Mouse (Mus musculus): Measurements from ENCODE around the gene Ptk7. TPM values are rescaled to one million over a fixed set of nuclear protein-coding genes. Genes with fewer than 3 reads are reported as not detected.

The Ptk7 gene
- total and polyA plus RNA-seq, 3 experiments: 0.11 to 4.8 (median 0.29) TPM

DNA sequence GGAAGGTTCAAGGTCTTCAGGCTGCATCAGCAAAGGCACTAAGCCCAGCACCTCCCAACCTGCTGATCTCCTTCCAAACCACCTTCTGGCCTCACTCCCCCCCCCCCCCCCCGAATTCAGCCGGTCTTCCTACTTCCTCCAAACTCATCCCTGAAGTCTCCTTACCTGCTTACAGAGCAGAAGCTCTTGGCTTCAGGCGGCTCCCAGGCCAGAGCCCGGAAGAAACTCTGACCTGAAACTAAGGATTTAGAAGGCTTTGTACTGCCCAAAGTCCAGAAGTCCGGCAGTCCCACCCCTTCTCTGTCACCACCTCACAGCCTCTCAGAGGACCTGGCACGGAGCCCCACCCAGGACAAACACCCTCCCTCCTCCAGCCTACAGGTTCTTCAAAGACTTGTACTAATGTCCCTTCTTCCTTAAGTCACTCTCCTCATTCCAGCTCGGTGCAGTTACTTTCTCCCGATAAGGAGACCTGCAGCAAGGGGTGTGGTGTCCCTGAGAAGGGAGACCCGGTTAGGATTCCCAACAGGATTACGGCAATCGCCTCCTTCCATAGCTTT is 15.7 kb upstream of the Ptk7 start:
- peak overlapping the region; percentile 91 for H3K9ac ChIP-seq (ENCODE audit: insufficient read depth, low read depth)
- peak overlapping the region; percentile 99 for H3K4me2 ChIP-seq (ENCODE audit: insufficient read depth, low read depth, poor library complexity, severe bottlenecking)
- dilution Hi-C loops (cut with MboI; ENCODE audit: extremely low pct_ligation_motif_present, extremely low pct_unique_long_range_greater_than_20kb, low sequenced_read_pairs): no loop called here
- DNase-seq (ENCODE audit: extremely low read depth): no peak
- no peaks in the 10 kb centered on the region for H3K9me3 ChIP-seq (replicated peaks; ENCODE audit: low read length)
- H3K4me3 ChIP-seq (replicated peaks in 1 of 3; ENCODE audit: low read depth in 2 of 3, low read length in 2 of 3, poor library complexity in 1 of 3): peak overlapping the region; percentile 75 to 92 (median 83)
- TF ChIP-seq SIN3A (IDR thresholded peaks at IDR 0.05; ENCODE audit: low read length) (no peak), CHD1 (IDR thresholded peaks at IDR 0.05; ENCODE audit: low read depth, low read length) (no peak), HCFC1 (IDR thresholded peaks at IDR 0.05; ENCODE audit: low read depth, low read length) (no peak), JUND (conservative IDR thresholded peaks at IDR 0.05; ENCODE audit: low read depth, low read length) (no peak), EP300 (IDR thresholded peaks at IDR 0.05; ENCODE audit: low read length) (no peak), JUN (IDR thresholded peaks at IDR 0.05; ENCODE audit: insufficient read depth, low read depth, low read length) (no peak), USF2 (conservative IDR thresholded peaks at IDR 0.05; ENCODE audit: low read depth, low read length) (no peak), MXI1 (IDR thresholded peaks at IDR 0.05; ENCODE audit: low read depth, low read length) (no peak), ZMIZ1 (IDR thresholded peaks at IDR 0.05; ENCODE audit: low read depth, low read length) (no peak), MAFK (IDR thresholded peaks at IDR 0.05; ENCODE audit: insufficient replicate concordance, low read length) (no peak), IRF4 (IDR thresholded peaks at IDR 0.05; ENCODE audit: low read depth, low read length) (no peak), NELFE (IDR thresholded peaks at IDR 0.05; ENCODE audit: low read depth, low read length) (no peak), SMC3 (IDR thresholded peaks at IDR 0.05; ENCODE audit: low read depth, low read length) (no peak), KAT2A (IDR thresholded peaks at IDR 0.05; ENCODE audit: insufficient replicate concordance, low read length) (no peak), POLR2AphosphoS2 (IDR thresholded peaks at IDR 0.05; ENCODE audit: low read depth, low read length) (no peak), RCOR1 (conservative IDR thresholded peaks at IDR 0.05; ENCODE audit: low read depth, low read length) (no peak)
- no peaks in the 10 kb centered on the region for H3K27me3 ChIP-seq (replicated peaks)
- H3K27ac ChIP-seq (ENCODE audit: insufficient read depth, low read depth): no peak overlapping the region
- H3K36me3 ChIP-seq (replicated peaks in 1 of 2; ENCODE audit: control insufficient read depth in 1 of 2, insufficient read depth in 1 of 2, low read length in 1 of 2): peaks cover 14 to 43% of the 10 kb centered on the region in 2 experiments
- in situ Hi-C loops (cut with MboI; ENCODE audit: low pct_ligation_motif_present, low pct_unique_long_range_greater_than_20kb, low sequenced_read_pairs): no loop called here
- H3K79me2 ChIP-seq (replicated peaks; ENCODE audit: control insufficient read depth, extremely low read depth, insufficient read depth, poor library complexity, severe bottlenecking): peaks cover 9% of the 10 kb centered on the region
- H3K4me1 ChIP-seq (ENCODE audit: control insufficient read depth in 1 of 2, insufficient read depth in 2 of 2): peaks cover 5 to 44% of the 10 kb centered on the region in 2 experiments; a peak in 3 of 4 replicates

- no peak for TF ChIP-seq MAFK (IDR thresholded peaks at IDR 0.05; ENCODE audit: insufficient replicate concordance, low read length)
- TF ChIP-seq ZKSCAN1 (IDR thresholded peaks at IDR 0.05; ENCODE audit: borderline replicate concordance, low read depth, low read length): no peak
- TF ChIP-seq GABPA (IDR thresholded peaks at IDR 0.05; ENCODE audit: insufficient replicate concordance, low read depth, low read length): no peak
- TF ChIP-seq JUND (conservative IDR thresholded peaks at IDR 0.05; ENCODE audit: low read depth, low read length): no peak
- TF ChIP-seq MAZ (IDR thresholded peaks at IDR 0.05; ENCODE audit: low read depth, low read length): no peak
- TF ChIP-seq POLR2AphosphoS2 (IDR thresholded peaks at IDR 0.05; ENCODE audit: low read depth, low read length): no peak
- no peak for TF ChIP-seq MXI1 (IDR thresholded peaks at IDR 0.05; ENCODE audit: low read depth, low read length)
- TF ChIP-seq USF2 (conservative IDR thresholded peaks at IDR 0.05; ENCODE audit: low read depth, low read length): no peak
- no peak for TF ChIP-seq CTCF (conservative IDR thresholded peaks at IDR 0.05 in 1 of 2, IDR thresholded peaks at IDR 0.05 in 1 of 2; ENCODE audit: low read depth in 2 of 2, low read length in 2 of 2)
- no peak for TF ChIP-seq NRF1 (IDR thresholded peaks at IDR 0.05; ENCODE audit: low read depth, low read length)
- TF ChIP-seq TCF12 (IDR thresholded peaks at IDR 0.05; ENCODE audit: low read depth, low read length): no peak
- TF ChIP-seq ELF1 (IDR thresholded peaks at IDR 0.05; ENCODE audit: low read depth, low read length): no peak
- no peak for TF ChIP-seq MYC (IDR thresholded peaks at IDR 0.05; ENCODE audit: low read depth, low read length)
- TF ChIP-seq USF1 (IDR thresholded peaks at IDR 0.05; ENCODE audit: low read depth, low read length): no peak
- no peak for TF ChIP-seq ZC3H11A (IDR thresholded peaks at IDR 0.05; ENCODE audit: low read depth, low read length)
- no peak for TF ChIP-seq BHLHE40 (IDR thresholded peaks at IDR 0.05; ENCODE audit: low read depth, low read length)
- TF ChIP-seq MAX (IDR thresholded peaks at IDR 0.05; ENCODE audit: low read length): no peak
- TF ChIP-seq HCFC1 (IDR thresholded peaks at IDR 0.05; ENCODE audit: low read depth, low read length): no peak
- no peak for TF ChIP-seq EP300 (IDR thresholded peaks at IDR 0.05; ENCODE audit: low read length)
- peaks cover 9% of the 10 kb centered on the region for H3K79me2 ChIP-seq (replicated peaks; ENCODE audit: control insufficient read depth, extremely low read depth, insufficient read depth, poor library complexity, severe bottlenecking)
- peaks cover 5 to 37% of the 10 kb centered on the region in 2 experiments; a peak in 3 of 4 replicates for H3K4me1 ChIP-seq (ENCODE audit: control insufficient read depth in 1 of 2, insufficient read depth in 2 of 2)
- peak overlapping the region; percentile 91; the same call in 1 of the 2 replicates for H3K9ac ChIP-seq (ENCODE audit: insufficient read depth, low read depth)
- dilution Hi-C loops (cut with MboI; ENCODE audit: extremely low pct_ligation_motif_present, extremely low pct_unique_long_range_greater_than_20kb, low sequenced_read_pairs): no loop called here
- H3K4me2 ChIP-seq (ENCODE audit: insufficient read depth, low read depth, poor library complexity, severe bottlenecking): peak overlapping the region; percentile 99; the same call in 1 of the 2 replicates
- no peaks in the 10 kb centered on the region for H3K9me3 ChIP-seq (replicated peaks; ENCODE audit: low read length)
- H3K4me3 ChIP-seq (replicated peaks in 1 of 3; ENCODE audit: low read depth in 2 of 3, low read length in 2 of 3, poor library complexity in 1 of 3): no peak overlapping the region
- peaks cover 11 to 44% of the 10 kb centered on the region in 2 experiments for H3K36me3 ChIP-seq (replicated peaks in 1 of 2; ENCODE audit: control insufficient read depth in 1 of 2, insufficient read depth in 1 of 2, low read length in 1 of 2)
- in situ Hi-C loops (cut with MboI; ENCODE audit: low pct_ligation_motif_present, low pct_unique_long_range_greater_than_20kb, low sequenced_read_pairs): no loop called here
- H3K27ac ChIP-seq (ENCODE audit: insufficient read depth, low read depth): no peak overlapping the region
- H3K27me3 ChIP-seq (replicated peaks): no peaks in the 10 kb centered on the region
- DNase-seq (ENCODE audit: extremely low read depth): no peak
These were observed 15.0 kb upstream of the Ptk7 start for GRCm38 (mm10) chr17:46644152-46644805.
